Mouse (Mus musculus): Measurements from ENCODE around the gene Lamc3.

DNA sequence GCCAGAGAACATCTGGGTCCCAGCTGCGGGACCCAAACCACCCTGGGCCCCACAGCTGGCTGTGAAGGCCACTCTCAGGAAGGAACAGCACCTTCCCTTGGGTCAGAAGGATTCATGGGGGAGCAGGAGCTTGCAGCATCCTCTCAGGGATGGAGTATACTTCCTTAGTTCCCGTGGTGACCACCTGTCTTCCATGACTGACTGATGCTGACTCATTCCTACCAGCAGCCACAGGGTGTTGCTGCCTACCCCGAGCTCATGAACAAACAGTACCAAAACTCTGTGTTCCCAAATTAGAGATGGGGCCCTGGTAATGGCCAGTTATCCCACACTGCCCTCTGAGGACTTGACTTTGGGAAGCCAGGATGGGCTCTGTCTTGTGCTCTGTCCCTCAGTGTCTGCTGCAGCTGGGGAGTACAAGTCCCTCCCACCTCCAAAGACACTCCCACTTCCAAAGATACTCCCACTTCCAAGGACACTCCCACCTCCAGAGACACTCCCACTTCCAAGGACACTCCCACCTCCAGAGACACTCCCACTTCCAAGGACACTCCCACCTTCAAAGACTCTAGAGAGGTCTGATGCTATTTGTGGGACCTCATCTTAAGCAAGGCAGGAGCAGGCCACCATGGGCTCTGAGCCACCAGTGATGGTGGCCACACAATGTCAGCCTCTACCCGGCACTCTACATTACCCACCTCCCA is 14.7 kb downstream of the Lamc3 start:
- no peak for TF ChIP-seq POLR2A (IDR thresholded peaks at IDR 0.05; ENCODE audit: low read depth, low read length)
- no peak for TF ChIP-seq CTCF (IDR thresholded peaks at IDR 0.05; ENCODE audit: extremely low read depth, insufficient read length, insufficient replicate concordance, low read depth, low read length)

Data from small intestine, adult 2 months (tissue).